Mouse (Mus musculus) limb, embryonic 11.5 days (tissue): ENCODE results near the gene Tat. TPM values are rescaled to one million over a fixed set of nuclear protein-coding genes. Genes with fewer than 3 reads are reported as not detected.

ENCODE experiments used
- ATAC-seq: fragments of 200-750 bp; cut with Nextera tagmentation; 2 replicates; pipeline ENCODE4 v1.8.0; 2017; ENCODE audit warnings: low read depth; ENCODE audit not compliant: insufficient number of reproducible peaks, low FRiP score, low TSS enrichment
- DNase-seq: peaks from one replicate; pipeline ENCODE4 v3.0.0-alpha.2; 2015; ENCODE audit warnings: low spot score
- H3K27ac ChIP-seq: fragments of 300-500 bp; sonication (generic); replicated peaks from 2 replicates; pipeline ENCODE4 v1.5.1; 2014; ENCODE audit warnings: low read depth, mild to moderate bottlenecking, low read length
- H3K27me3 ChIP-seq: fragments of 300-500 bp; sonication (generic); 2 replicates; pipeline ENCODE4 v1.6.1; 2014; ENCODE audit warnings: mild to moderate bottlenecking, low read length, mixed read lengths; ENCODE audit not compliant: control insufficient read depth, insufficient read depth
- H3K36me3 ChIP-seq: fragments of 300-500 bp; sonication (generic); 2 replicates; pipeline ENCODE4 v1.6.1; 2014; ENCODE audit warnings: mild to moderate bottlenecking, low read length, moderate library complexity, mixed read lengths; ENCODE audit not compliant: control insufficient read depth, insufficient read depth
- H3K4me1 ChIP-seq: fragments of 300-500 bp; sonication (generic); 2 replicates; pipeline ENCODE4 v1.6.1; 2014; ENCODE audit warnings: low read length, mixed read lengths; ENCODE audit not compliant: control insufficient read depth, insufficient read depth
- H3K4me2 ChIP-seq: fragments of 300-500 bp; sonication (generic); 2 replicates; pipeline ENCODE4 v1.6.1; 2014; ENCODE audit warnings: low read depth, mild to moderate bottlenecking, moderate library complexity; ENCODE audit not compliant: severe bottlenecking
- H3K4me3 ChIP-seq: fragments of 300-500 bp; sonication (generic); 2 replicates; pipeline ENCODE4 v1.5.1; 2014; ENCODE audit warnings: low read depth, low read length
- H3K9ac ChIP-seq: fragments of 300-500 bp; sonication (generic); 2 replicates; pipeline ENCODE4 v1.6.1; 2014; ENCODE audit warnings: mild to moderate bottlenecking, low read length
- H3K9me3 ChIP-seq: fragments of 300-500 bp; sonication (generic); 2 replicates; pipeline ENCODE4 v1.6.1; 2016; ENCODE audit warnings: low read length; ENCODE audit not compliant: control insufficient read depth
- WGBS: fragments of 180-500 bp; shearing (Covaris S2); extraction: QIAGEN DNeasy Blood & Tissue Kit; methylation state at CpG from one replicate; pipeline ENCODE4 v1.1.7; 2014; 5-methylcytosine and 5-hydroxymethylcytosine counted together
- polyA plus RNA-seq: library from polyadenylated mRNA; unstranded; fragments of >200 nt; fragmentation: Nextera tagmentation; extraction: Ambion mirVana; gene quantifications from 2 replicates; pipeline ENCODE4 v1.2.1, GENCODE M21; 2014

The Tat gene
- polyA plus RNA-seq, 1 experiment from 2014 or later: not detected

GRCm38 (mm10) chr8:110039216-110039615 is 49.0 kb downstream of the Tat start:
- H3K36me3 ChIP-seq: no peaks in the 10 kb centered on the region
- H3K9me3 ChIP-seq: no peaks in the 10 kb centered on the region
- 47% methylated on average over 7 of the region's 7 CpGs for WGBS
- ATAC-seq: no peak
- no peak overlapping the region for H3K9ac ChIP-seq
- H3K4me1 ChIP-seq: no peaks in the 10 kb centered on the region
- H3K4me2 ChIP-seq: no peak overlapping the region
- no peaks in the 10 kb centered on the region for H3K27me3 ChIP-seq
- no peak overlapping the region for H3K4me3 ChIP-seq
- DNase-seq: no peak
- H3K27ac ChIP-seq: no peak overlapping the region

DNA sequence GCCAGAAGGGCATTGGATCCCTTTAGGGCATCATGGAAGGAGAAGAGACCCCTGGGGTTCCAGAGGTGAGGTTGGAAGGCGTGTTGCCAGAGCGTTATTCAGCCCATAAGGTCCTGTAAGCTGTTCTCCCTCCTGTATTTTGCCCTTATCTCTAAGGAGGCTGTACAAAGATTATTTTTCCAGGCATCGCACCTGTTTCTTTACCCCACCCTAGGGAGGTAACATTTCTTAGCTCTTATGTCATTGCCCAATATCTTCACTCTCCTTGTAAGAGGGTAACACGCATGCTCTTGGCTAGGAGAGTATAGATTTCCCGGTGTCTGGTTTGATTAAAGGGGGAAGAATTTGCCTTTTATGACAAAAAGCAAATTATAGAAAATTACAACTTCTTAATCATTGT is 49.4 kb downstream of the Tat start, which contains the start of gene Chst4:
TSS of gene Chst4 (minus strand) at position 82 of the 400 bp plus-strand sequence.
- no peak within 1 kb of the TSS for H3K9ac ChIP-seq
- WGBS: 86% methylated on average over 5 of the region's 5 CpGs
- H3K36me3 ChIP-seq: no peaks in the 10 kb centered on the region
- ATAC-seq: no peak
- H3K4me1 ChIP-seq: no peaks in the 10 kb centered on the region
- H3K27ac ChIP-seq: no peak within 1 kb of the TSS
- no peaks in the 10 kb centered on the region for H3K9me3 ChIP-seq
- no peak within 1 kb of the TSS for H3K4me3 ChIP-seq
- no peaks in the 10 kb centered on the region for H3K27me3 ChIP-seq
- no peak within 1 kb of the TSS for H3K4me2 ChIP-seq
- DNase-seq: no peak

DNA sequence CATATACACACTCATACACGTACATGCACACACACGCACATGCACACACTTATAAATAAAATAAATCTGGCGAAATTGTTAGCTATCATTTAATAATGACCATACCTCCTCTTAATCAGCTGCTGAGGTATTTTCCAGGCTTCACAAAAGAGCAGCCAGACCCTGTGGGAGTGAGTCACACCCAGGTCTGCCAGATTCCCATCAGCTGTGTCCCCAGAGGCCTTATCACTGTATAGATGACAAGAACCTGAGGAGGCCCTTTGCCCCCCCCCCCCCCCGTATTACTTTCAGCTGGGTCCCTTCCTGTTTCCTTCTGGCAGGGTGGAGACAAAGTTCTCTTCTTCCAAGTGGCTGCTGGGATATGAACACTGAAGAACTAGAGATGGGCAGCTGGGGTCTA is 50.3 kb downstream of the Tat start:
- Histone ChIP-seq H3K27me3 (no peaks in the 10 kb centered on the region), H3K36me3 (no peaks in the 10 kb centered on the region), H3K4me2 (no peak overlapping the region), H3K4me1 (no peaks in the 10 kb centered on the region), H3K9me3 (no peaks in the 10 kb centered on the region), H3K9ac (no peak overlapping the region), H3K4me3 (no peak overlapping the region), H3K27ac (no peak overlapping the region)
- ATAC-seq: no peak
- 71% methylated on average over 4 of the region's 4 CpGs for whole genome bisulfite sequencing
- no peak for DNase-seq

Other genes starting within 250 kb of the Tat start
- 34.9 and 47.2 TPM in 2 replicates for gene Ap1g1, start 211.9 kb upstream of the Tat start, polyA plus RNA-seq
- 3.6 and 4.6 TPM in 2 replicates for gene Phlpp2, start 121.9 kb upstream of the Tat start, polyA plus RNA-seq
- 0.24 and 0.27 TPM in 2 replicates for gene Marveld3, start 28.2 kb upstream of the Tat start, polyA plus RNA-seq
- not detected in 2 replicates for gene Chst4, start 49.3 kb downstream of the Tat start, polyA plus RNA-seq
- 7.9 and 10.3 TPM in 2 replicates for gene Zfp612, start 89.3 kb downstream of the Tat start, polyA plus RNA-seq
- not detected in 2 replicates for gene Gm21964, start 110.8 kb downstream of the Tat start, polyA plus RNA-seq
- gene Gm17720, start 112.3 kb downstream of the Tat start, polyA plus RNA-seq: not detected in 2 replicates
- 30.2 and 40.6 TPM in 2 replicates for gene Calb2, start 177.8 kb downstream of the Tat start, polyA plus RNA-seq
- gene Cmtr2, start 225.2 kb downstream of the Tat start, polyA plus RNA-seq: 9.6 and 9.9 TPM in 2 replicates